Comparison of ENCODE assay signal across 7 mouse cellular contexts in genomic region chr7:28741709-28742438, GRCm38 (mm10). TPM values are rescaled to one million over a fixed set of nuclear protein-coding genes. Genes with fewer than 3 reads are reported as not detected.
DNase-seq lines count a peak whose midpoint lies in the region; ATAC-seq lines count a peak whose summit lies in the region.

Gene Mrps12, minus strand, starts transcription at chr7:28741820.
Gene Sars2, plus strand, starts transcription at chr7:28741992.

- peak within 1 kb of the TSS; percentile 51 for H3K4me3 ChIP-seq in intestine, embryonic 15.5 days (replicated peaks)
- peak within 1 kb of the TSS; percentile 81 for H3K4me3 ChIP-seq in midbrain, embryonic 10.5 days

- intact Hi-C loops in gastrocnemius, postnatal 36 days (cut with DNase I): no loop called here
- intact Hi-C loops in left cerebral cortex, postnatal 25 days (cut with DNase I): loop anchor here (2.0 kb wide), 1 partner anchor 21 kb away; no protein-coding TSS in a partner anchor

- peak within 1 kb of the TSS; percentile 61 for H3K9ac ChIP-seq in intestine, embryonic 15.5 days

- DNase-seq in adrenal gland, adult 2 months: peak; percentile 96
- DNase-seq in embryo, embryonic 11.5 days (ENCODE audit: low read depth, low spot score): peak; percentile 94
- DNase-seq in gastrocnemius, postnatal 36 days: peak; percentile 88 to 97
- peak; percentile 98 to 99 for DNase-seq in left cerebral cortex, postnatal 25 days (ENCODE audit: low spot score in 2 of 2)
- peak; percentile 96 for DNase-seq in midbrain, embryonic 10.5 days (ENCODE audit: low spot score)
- peak; percentile 94 for DNase-seq in right cerebral cortex, postnatal 4 days

- H3K4me2 ChIP-seq in intestine, embryonic 15.5 days (replicated peaks): peak within 1 kb of the TSS; percentile 73

- H3K4me1 ChIP-seq in intestine, embryonic 15.5 days (replicated peaks): 0 out of 2 replicates have a peak, but pooled peaks cover 4% of the 10 kb centered on the region
- peaks cover 19% of the 10 kb centered on the region for H3K4me1 ChIP-seq in midbrain, embryonic 10.5 days

- no peaks in the 10 kb centered on the region for H3K9me3 ChIP-seq in intestine, embryonic 15.5 days
- H3K9me3 ChIP-seq in midbrain, embryonic 10.5 days (replicated peaks): no peaks in the 10 kb centered on the region

- H3K27me3 ChIP-seq in intestine, embryonic 15.5 days (replicated peaks): no peaks in the 10 kb centered on the region
- no peaks in the 10 kb centered on the region for H3K27me3 ChIP-seq in midbrain, embryonic 10.5 days (ENCODE audit: low read depth, poor library complexity, severe bottlenecking)

- peak; percentile 98 for ATAC-seq in intestine, embryonic 15.5 days

- peak within 1 kb of the TSS; percentile 61 for H3K27ac ChIP-seq in intestine, embryonic 15.5 days
- H3K27ac ChIP-seq in midbrain, embryonic 10.5 days (replicated peaks): peak within 1 kb of the TSS; percentile 93

- under 1% methylated on average over 39 of the region's 39 CpGs for WGBS in intestine, embryonic 15.5 days
- under 1% methylated on average over 39 of the region's 39 CpGs for WGBS in midbrain, embryonic 10.5 days

- peaks cover 4% of the 10 kb centered on the region for H3K36me3 ChIP-seq in intestine, embryonic 15.5 days
- H3K36me3 ChIP-seq in midbrain, embryonic 10.5 days: peaks cover 62% of the 10 kb centered on the region

RNA-seq across cellular contexts. Expression of gene Mrps12, which starts in this region (rescaled TPM):
- 10 to 100 TPM; 74.6 to 82.1 TPM for total RNA-seq in adrenal gland, adult 2 months (2021)
- polyA plus RNA-seq in adrenal gland, adult 2 months (2012; rRNA removed): 217 and 245 TPM in 2 replicates
- total RNA-seq in gastrocnemius, postnatal 36 days (2021): 10 to 100 TPM; 33.5 to 34.6 TPM
- 136 and 143 TPM in 2 replicates for polyA plus RNA-seq in intestine, embryonic 15.5 days (2015; fragmentation: Nextera tagmentation; extraction: Ambion mirVana)
- total RNA-seq in left cerebral cortex, postnatal 25 days (2021): 10 to 100 TPM; 60.3 to 67.4 TPM
- 139 and 147 TPM in 2 replicates for polyA plus RNA-seq in midbrain, embryonic 10.5 days (2016; fragmentation: Nextera tagmentation; extraction: Ambion mirVana)

RNA-seq across cellular contexts. Expression of gene Sars2, which starts in this region (rescaled TPM):
- 10 to 100 TPM; 16.5 to 21.2 TPM for total RNA-seq in adrenal gland, adult 2 months (2021)
- polyA plus RNA-seq in adrenal gland, adult 2 months (2012; rRNA removed): 42.6 and 43.0 TPM in 2 replicates
- 10 to 100 TPM; 14.6 to 16.0 TPM for total RNA-seq in gastrocnemius, postnatal 36 days (2021)
- polyA plus RNA-seq in intestine, embryonic 15.5 days (2015; fragmentation: Nextera tagmentation; extraction: Ambion mirVana): 22.6 and 25.1 TPM in 2 replicates
- total RNA-seq in left cerebral cortex, postnatal 25 days (2021): 10 to 100 TPM; 13.1 to 14.4 TPM
- 39.9 and 41.8 TPM in 2 replicates for polyA plus RNA-seq in midbrain, embryonic 10.5 days (2016; fragmentation: Nextera tagmentation; extraction: Ambion mirVana)

Comparison
In these comparisons a context has a peak if more than half of its experiments do, and no peak if none do; other contexts are left out.
1. Peak in every context shown above with its lines: DNase-seq, ATAC-seq, H3K4me3 ChIP-seq and H3K27ac ChIP-seq.